Mouse (Mus musculus): Measurements from ENCODE around the gene Gm21800.
"Not testable (repeated sequence)": the region's sequence is repeated elsewhere in the genome, so short reads cannot be mapped to it uniquely, and the experiment has no call there.

The Gm21800 gene

DNA sequence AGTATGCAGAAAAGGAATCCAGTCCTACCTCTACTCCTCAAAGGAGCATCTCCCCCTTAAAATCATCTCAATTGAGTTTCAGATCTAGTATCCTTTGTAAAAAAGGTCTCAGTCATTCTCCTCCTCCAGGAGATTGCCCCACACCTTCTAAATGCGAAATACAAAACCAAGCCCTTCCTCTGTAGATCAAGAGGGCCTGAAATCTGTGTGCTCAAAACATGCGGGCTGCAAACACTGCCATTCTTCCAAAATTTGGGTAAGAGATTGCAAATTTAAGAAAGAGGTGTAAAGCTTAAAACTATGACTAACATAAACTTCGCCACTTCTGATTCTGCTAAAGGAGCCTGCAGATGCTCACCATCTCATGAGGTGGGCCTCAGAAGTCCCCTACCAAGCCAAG, at the start of gene Gm21800:
TSS of gene Gm21800 (plus strand) at position 301 of the 400 bp plus-strand sequence.
- DNase-seq (ENCODE audit: low read depth, low spot score) = not testable (repeated sequence)
